Mouse (Mus musculus): ENCODE results near the gene Otp.

- TF ChIP-seq POLR2A (IDR thresholded peaks at IDR 0.05; ENCODE audit: borderline replicate concordance, insufficient read depth, low read length) (no peak), CTCF (IDR thresholded peaks at IDR 0.05; ENCODE audit: borderline replicate concordance, insufficient read depth, low read depth, low read length) (no peak)
Measured at GRCm38 (mm10) chr13:94838047-94838720, 37.2 kb upstream of the Otp start.
